Mouse (Mus musculus) embryonic facial prominence, embryonic 14.5 days (tissue): ENCODE results near the gene Olfr1173. TPM values are rescaled to one million over a fixed set of nuclear protein-coding genes. Genes with fewer than 3 reads are reported as not detected.

Source experiments
- ATAC-seq: fragments of 200-750 bp; cut with Nextera tagmentation; 2 replicates; pipeline ENCODE4 v1.8.0; 2017; ENCODE audit warnings: low read depth, moderate number of reproducible peaks, moderate TSS enrichment
- DNase-seq: peaks from one replicate; pipeline ENCODE4 v3.0.0-alpha.2; 2015; ENCODE audit warnings: low spot score
- H3K27ac ChIP-seq: fragments of 300-500 bp; sonication (generic); replicated peaks from 2 replicates; pipeline ENCODE4 v1.5.1; 2014; ENCODE audit warnings: low read depth, mild to moderate bottlenecking, low read length, moderate library complexity
- H3K27me3 ChIP-seq: fragments of 300-500 bp; sonication (generic); replicated peaks from 2 replicates; pipeline ENCODE4 v1.6.1; 2014; ENCODE audit warnings: low read length; ENCODE audit not compliant: control insufficient read depth, insufficient read depth
- H3K36me3 ChIP-seq: fragments of 300-500 bp; sonication (generic); 2 replicates; pipeline ENCODE4 v1.6.1; 2014; ENCODE audit warnings: low read length, mixed read lengths; ENCODE audit not compliant: control insufficient read depth, insufficient read depth
- H3K4me1 ChIP-seq: fragments of 300-500 bp; sonication (generic); 2 replicates; pipeline ENCODE4 v1.6.1; 2014; ENCODE audit warnings: antibody characterized with exemption, low read length; ENCODE audit not compliant: control insufficient read depth, insufficient read depth
- H3K4me2 ChIP-seq: fragments of 300-500 bp; sonication (generic); 2 replicates; pipeline ENCODE4 v1.6.1; 2014; ENCODE audit warnings: low read depth, mild to moderate bottlenecking, low read length, moderate library complexity, mixed read lengths
- H3K4me3 ChIP-seq: fragments of 300-500 bp; sonication (generic); 2 replicates; pipeline ENCODE4 v1.5.1; 2014; ENCODE audit warnings: low read depth, mild to moderate bottlenecking, low read length
- H3K9ac ChIP-seq: fragments of 300-500 bp; sonication (generic); 2 replicates; pipeline ENCODE4 v1.6.1; 2014; ENCODE audit warnings: low read depth, mild to moderate bottlenecking, low read length, moderate library complexity, mixed read lengths
- H3K9me3 ChIP-seq: fragments of 300-500 bp; sonication (generic); 2 replicates; pipeline ENCODE4 v1.6.1; 2016; ENCODE audit warnings: low read length; ENCODE audit not compliant: control insufficient read depth
- WGBS: fragments of 180-500 bp; shearing (Covaris S2); extraction: QIAGEN DNeasy Blood & Tissue Kit; methylation state at CpG from one replicate; pipeline ENCODE4 v1.1.7; 2014; 5-methylcytosine and 5-hydroxymethylcytosine counted together
- polyA plus RNA-seq: library from polyadenylated mRNA; unstranded; fragments of >200 nt; fragmentation: Nextera tagmentation; extraction: Ambion mirVana; gene quantifications from 2 replicates; pipeline ENCODE4 v1.2.1, GENCODE M21; 2014

Gene Olfr1173
- polyA plus RNA-seq = 0.07 TPM in 1 of 2 replicates, not detected in the other

DNA sequence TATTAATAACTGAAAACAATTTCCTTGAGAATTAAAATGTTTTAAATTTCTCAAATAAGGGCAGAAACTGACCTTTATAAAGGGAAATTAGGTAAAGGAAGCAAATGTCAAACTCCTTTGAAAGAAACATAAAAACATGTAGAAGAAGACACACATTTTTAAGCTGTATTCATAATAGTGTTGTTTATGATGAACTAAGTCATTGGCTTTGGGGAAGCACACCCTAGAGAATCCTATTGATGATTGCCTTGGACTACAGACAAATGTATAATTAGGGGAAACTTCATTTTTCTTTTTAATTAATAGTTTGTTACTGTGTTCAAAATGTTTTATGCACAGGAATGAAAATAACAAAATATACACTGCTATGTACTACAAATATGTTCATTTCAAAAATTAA lies at the start of gene Olfr1173:
TSS of gene Olfr1173 (minus strand) at position 101 of the 400 bp plus-strand sequence.
- Histone ChIP-seq H3K4me1 (no peaks in the 10 kb centered on the region), H3K27ac (no peak within 1 kb of the TSS), H3K27me3 (no peaks in the 10 kb centered on the region), H3K9ac (no peak within 1 kb of the TSS), H3K4me2 (no peak within 1 kb of the TSS), H3K9me3 (no peaks in the 10 kb centered on the region), H3K36me3 (no peaks in the 10 kb centered on the region), H3K4me3 (no peak within 1 kb of the TSS)
- ATAC-seq = no peak
- no peak for DNase-seq

DNA sequence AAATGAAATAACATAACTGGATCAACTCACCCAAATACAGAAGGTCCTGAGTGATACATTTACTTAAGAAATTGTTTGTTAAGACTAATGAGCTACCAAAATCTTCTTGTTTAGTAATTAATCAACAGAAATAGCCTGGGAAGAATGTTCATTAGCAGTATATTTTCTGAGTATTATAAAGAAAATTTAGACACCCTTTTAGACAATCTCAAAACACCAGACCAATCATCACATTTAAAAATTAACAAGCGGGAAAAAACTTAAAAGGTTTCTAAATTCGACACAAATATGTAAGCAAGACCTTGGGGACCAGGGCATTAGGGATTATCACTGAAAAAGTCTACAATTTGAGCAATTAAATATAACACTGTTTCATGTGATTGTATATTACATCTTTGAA lies 47.4 kb upstream of the Olfr1173 start, which contains the start of gene Olfr1175-ps:
TSS of gene Olfr1175-ps (minus strand) at position 101 of the 400 bp plus-strand sequence.
- WGBS = 85% methylated on average over 2 of the region's 2 CpGs
- Histone ChIP-seq H3K36me3 (no peaks in the 10 kb centered on the region), H3K4me2 (no peak within 1 kb of the TSS), H3K9ac (no peak within 1 kb of the TSS), H3K27ac (no peak within 1 kb of the TSS), H3K4me3 (no peak within 1 kb of the TSS), H3K27me3 (no peaks in the 10 kb centered on the region), H3K9me3 (no peaks in the 10 kb centered on the region), H3K4me1 (no peaks in the 10 kb centered on the region)
- no peak for ATAC-seq
- DNase-seq = no peak

GRCm38 (mm10) chr2:88315035-88315434 lies 35.4 kb upstream of the Olfr1173 start, which contains the start of gene Olfr1174-ps:
TSS of gene Olfr1174-ps (minus strand) at chr2:88315135.
- WGBS = 89% methylated on average over 4 of the region's 4 CpGs
- DNase-seq = no peak
- no peaks in the 10 kb centered on the region for H3K4me1 ChIP-seq
- no peak within 1 kb of the TSS for H3K4me2 ChIP-seq
- H3K27ac ChIP-seq = no peak within 1 kb of the TSS
- H3K36me3 ChIP-seq = no peaks in the 10 kb centered on the region
- H3K4me3 ChIP-seq = no peak within 1 kb of the TSS
- no peaks in the 10 kb centered on the region for H3K9me3 ChIP-seq
- H3K9ac ChIP-seq = no peak within 1 kb of the TSS
- no peaks in the 10 kb centered on the region for H3K27me3 ChIP-seq
- ATAC-seq = no peak

GRCm38 (mm10) chr2:88228234-88228633 lies 51.4 kb downstream of the Olfr1173 start, which contains the start of gene Olfr1170:
TSS of gene Olfr1170 (minus strand) at chr2:88228334.
- WGBS = 84% methylated on average over 1 of the region's 1 CpGs
- ATAC-seq = no peak

More at GRCm38 (mm10) chr2:88228234-88228633, 51.4 kb downstream of the Olfr1173 start, which contains the start of gene Olfr1170:
- DNase-seq = no peak
- Histone ChIP-seq H3K4me2 (no peak within 1 kb of the TSS), H3K36me3 (no peaks in the 10 kb centered on the region), H3K9ac (no peak within 1 kb of the TSS), H3K9me3 (no peaks in the 10 kb centered on the region), H3K27ac (no peak within 1 kb of the TSS), H3K4me1 (no peaks in the 10 kb centered on the region), H3K4me3 (no peak within 1 kb of the TSS), H3K27me3 (no peaks in the 10 kb centered on the region)

Other genes starting within 250 kb of the Olfr1173 start
- not detected in 2 replicates for gene Olfr73, start 242.2 kb downstream of the Olfr1173 start, polyA plus RNA-seq
- 0.09 TPM in 1 of 2 replicates, not detected in the other for gene Olfr1162, start 228.7 kb downstream of the Olfr1173 start, polyA plus RNA-seq
- gene Olfr1163, start 208.0 kb downstream of the Olfr1173 start, polyA plus RNA-seq = not detected in 2 replicates
- not detected in 2 replicates for gene Olfr1164, start 185.9 kb downstream of the Olfr1173 start, polyA plus RNA-seq
- 0.11 TPM in 1 of 2 replicates, not detected in the other for gene Olfr1166, start 151.6 kb downstream of the Olfr1173 start, polyA plus RNA-seq
- not detected in 2 replicates for gene Olfr1167, start 124.7 kb downstream of the Olfr1173 start, polyA plus RNA-seq
- gene Olfr1168, start 98.0 kb downstream of the Olfr1173 start, polyA plus RNA-seq = not detected in 2 replicates
- not detected in 2 replicates for gene Olfr1170, start 51.5 kb downstream of the Olfr1173 start, polyA plus RNA-seq
- gene Olfr1174-ps, start 35.3 kb upstream of the Olfr1173 start, polyA plus RNA-seq = 0.14 TPM in 1 of 2 replicates, not detected in the other
- gene Olfr1175-ps, start 47.3 kb upstream of the Olfr1173 start, polyA plus RNA-seq = not detected in 2 replicates
- gene Olfr1176, start 56.8 kb upstream of the Olfr1173 start, polyA plus RNA-seq = 0.17 TPM in 1 of 2 replicates, not detected in the other
- 0.14 TPM in 1 of 2 replicates, not detected in the other for gene Olfr1177-ps, start 66.6 kb upstream of the Olfr1173 start, polyA plus RNA-seq
- gene Olfr1178, start 107.2 kb upstream of the Olfr1173 start, polyA plus RNA-seq = 0.06 TPM in 1 of 2 replicates, not detected in the other
- not detected in 2 replicates for gene Olfr1179, start 126.6 kb upstream of the Olfr1173 start, polyA plus RNA-seq
- gene Olfr1180, start 139.3 kb upstream of the Olfr1173 start, polyA plus RNA-seq = not detected in 2 replicates
- not detected in 2 replicates for gene Olfr1181, start 146.3 kb upstream of the Olfr1173 start, polyA plus RNA-seq
- gene Gm13757, start 169.3 kb upstream of the Olfr1173 start, polyA plus RNA-seq = not detected in 2 replicates
- not detected in 2 replicates for gene Olfr1183, start 175.0 kb upstream of the Olfr1173 start, polyA plus RNA-seq
- gene Olfr1184, start 203.7 kb upstream of the Olfr1173 start, polyA plus RNA-seq = 0.08 TPM in 1 of 2 replicates, not detected in the other
- gene Olfr1185-ps1, start 213.4 kb upstream of the Olfr1173 start, polyA plus RNA-seq = not detected in 2 replicates
- not detected in 2 replicates for gene Olfr1186, start 238.7 kb upstream of the Olfr1173 start, polyA plus RNA-seq